Mouse (Mus musculus) splenic B cell, adult 2 months (primary cell): Measurements from ENCODE around the gene Nab2.
A peak's percentile ranks its signal among the peaks of the same experiment; 100 is the strongest.

ENCODE experiments used
- DNase-seq: peaks from one replicate; pipeline ENCODE4 v3.0.0-alpha.2; 2011; ENCODE audit warnings: low read depth, low spot score
- H3K27me3 ChIP-seq: 2 replicates; pipeline ENCODE4 v1.6.1; 2012; ENCODE audit warnings: mild to moderate bottlenecking, low read length, moderate library complexity, mixed read lengths; ENCODE audit not compliant: control insufficient read depth, poor library complexity, insufficient read depth, severe bottlenecking
- H3K36me3 ChIP-seq: 2 replicates; pipeline ENCODE4 v1.6.1; 2012; ENCODE audit warnings: mild to moderate bottlenecking, low read length, moderate library complexity, mixed read lengths; ENCODE audit not compliant: control insufficient read depth, poor library complexity, insufficient read depth, severe bottlenecking

Nab2 gene

DNA sequence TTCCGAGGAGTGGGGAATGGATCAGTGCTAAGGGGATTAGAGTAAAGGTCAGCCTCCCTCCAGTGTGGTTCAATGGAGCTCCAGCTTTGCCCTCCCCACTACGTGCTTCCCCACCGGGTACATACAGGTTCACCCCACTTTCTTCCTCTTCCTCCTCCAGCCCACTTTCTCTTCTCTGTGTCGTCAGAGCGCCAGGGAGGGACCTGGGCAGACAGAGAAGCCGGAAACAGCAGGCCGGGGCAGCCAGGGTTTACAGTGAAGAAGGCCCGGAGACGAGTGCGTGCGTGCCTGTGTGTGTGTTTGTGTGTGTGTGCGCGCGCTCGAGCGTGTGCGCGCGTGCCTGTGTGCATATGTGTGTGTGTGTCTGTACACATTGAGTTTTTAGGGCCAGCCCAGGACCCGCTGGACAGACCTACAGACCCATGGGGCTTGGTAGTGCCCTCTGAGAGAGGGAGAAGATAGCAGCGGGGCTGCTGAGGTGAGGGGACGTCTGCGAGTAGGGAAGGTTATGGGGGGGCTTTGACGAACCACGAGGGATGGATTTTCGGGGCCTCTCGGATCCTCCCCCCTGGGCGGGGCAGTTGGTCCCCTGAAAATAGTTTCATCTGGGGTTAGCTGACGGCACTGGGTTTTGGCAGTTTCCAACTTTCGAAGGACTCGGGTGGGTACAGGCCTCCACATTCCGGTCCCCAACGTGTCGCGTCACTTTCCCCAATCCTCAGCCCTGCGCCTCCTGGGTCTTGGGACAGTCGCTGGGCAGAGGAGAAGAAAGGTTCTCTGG lies 25.4 kb downstream of the Nab2 start, which contains the start of gene Stat6:
TSS of gene Stat6 (plus strand) at position 215 of the 781 bp plus-strand sequence.
- DNase-seq, result peak; percentile 92
- H3K36me3 ChIP-seq, result peaks cover 3% of the 10 kb centered on the region; the same call in 1 of the 2 replicates
- no peaks in the 10 kb centered on the region for H3K27me3 ChIP-seq

DNA sequence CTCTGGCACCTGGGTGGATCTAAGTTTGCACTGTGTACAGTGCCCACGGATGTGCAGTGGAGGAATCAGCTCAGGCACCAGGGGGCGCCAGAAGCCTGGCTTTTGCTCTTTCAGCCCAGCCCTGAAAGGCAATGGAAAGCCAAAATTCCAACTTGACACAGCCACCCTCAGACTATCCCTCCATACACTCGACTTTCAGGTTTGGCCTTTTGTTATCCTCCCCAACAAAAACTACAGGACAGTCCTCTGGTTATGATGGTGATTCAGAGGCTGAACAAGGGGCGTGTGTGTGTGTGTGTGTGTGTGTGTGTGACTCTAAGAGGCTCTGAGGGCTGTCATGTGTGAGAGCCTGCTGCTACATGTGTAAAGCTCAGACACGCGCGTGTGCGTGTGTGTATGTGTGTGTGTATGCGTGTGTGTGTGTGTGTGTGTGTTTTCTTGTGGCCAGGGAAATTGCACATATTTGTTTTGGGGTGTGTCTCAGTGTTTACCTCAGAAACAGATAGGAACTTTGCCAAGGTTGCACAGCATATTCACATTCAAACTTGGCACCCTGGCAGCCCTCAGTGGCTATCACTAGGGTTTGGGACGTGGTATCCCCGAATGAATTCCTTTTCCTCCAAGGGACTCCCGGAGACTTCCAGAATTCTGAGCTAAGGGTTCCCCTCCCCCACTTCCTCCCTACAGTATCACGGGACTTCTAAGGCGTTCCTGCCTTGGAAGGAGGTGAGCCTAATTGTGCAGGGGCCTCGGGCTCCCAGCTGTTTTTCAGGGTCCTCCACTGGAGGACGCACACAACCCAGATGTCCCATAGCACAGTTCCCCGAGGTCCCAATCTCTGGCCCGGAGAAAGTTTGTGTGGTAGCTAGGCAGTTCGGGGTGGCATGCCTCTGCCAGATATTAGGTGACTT lies 26.3 kb downstream of the Nab2 start:
- peaks cover 2% of the 10 kb centered on the region; the same call in 1 of the 2 replicates for H3K36me3 ChIP-seq
- no peaks in the 10 kb centered on the region for H3K27me3 ChIP-seq
- DNase-seq, result peak; percentile 90

DNA sequence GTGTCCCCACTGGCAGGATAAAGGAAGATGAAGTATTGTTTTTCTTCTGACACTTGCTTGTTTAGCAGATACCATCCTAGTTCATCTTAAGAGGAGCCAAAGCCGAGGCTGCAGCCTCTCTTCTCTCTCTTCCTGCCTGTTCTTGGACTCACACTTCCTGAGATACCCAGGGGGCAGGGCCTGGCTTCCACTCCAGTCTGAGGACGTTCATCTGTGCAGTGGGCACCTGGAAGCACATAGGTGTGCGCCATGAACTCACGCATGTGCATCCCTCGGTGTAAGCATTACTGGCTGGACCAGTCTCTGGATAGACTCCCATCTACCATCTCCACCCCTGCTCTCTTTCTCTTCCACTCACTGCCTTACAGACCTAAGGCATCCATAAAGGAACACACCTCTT lies 27.9 kb downstream of the Nab2 start:
- DNase-seq, result no peak
- Histone ChIP-seq H3K27me3 (no peaks in the 10 kb centered on the region), H3K36me3 (no peaks in the 10 kb centered on the region)

GRCm38 (mm10) chr10:127632668-127633271 lies 35.6 kb downstream of the Nab2 start:
- DNase-seq, result no peak
- Histone ChIP-seq H3K27me3 (no peaks in the 10 kb centered on the region), H3K36me3 (no peaks in the 10 kb centered on the region)

- H3K27me3 ChIP-seq, result no peaks in the 10 kb centered on the region
- DNase-seq, result no peak
- no peaks in the 10 kb centered on the region for H3K36me3 ChIP-seq
These were observed 36.8 kb downstream of the Nab2 start for GRCm38 (mm10) chr10:127631261-127632214.

DNA sequence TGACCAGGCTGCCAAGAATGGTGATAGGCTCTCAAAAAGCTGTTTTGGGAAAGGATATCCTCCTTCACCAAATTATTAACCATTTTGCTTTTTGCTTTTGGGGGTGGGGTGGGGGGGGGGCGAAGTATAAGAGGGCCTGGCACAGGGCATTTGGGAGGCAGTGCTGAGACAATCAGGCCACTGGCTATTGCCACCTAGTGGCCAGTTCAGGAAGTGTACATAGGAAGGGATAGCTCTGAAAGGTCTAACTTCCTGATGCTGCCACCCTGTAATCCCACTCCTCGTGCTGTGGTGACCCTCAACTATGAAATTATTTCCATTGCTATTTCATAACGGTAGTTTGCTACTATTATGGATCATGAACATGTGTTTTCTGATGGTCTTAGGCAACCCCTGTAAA lies 41.9 kb downstream of the Nab2 start:
- peak; percentile 65 for DNase-seq
- no peaks in the 10 kb centered on the region for H3K36me3 ChIP-seq

GRCm38 (mm10) chr10:127623439-127624216 lies 44.7 kb downstream of the Nab2 start:
- Histone ChIP-seq H3K27me3 (peaks cover 3% of the 10 kb centered on the region; the same call in 1 of the 2 replicates), H3K36me3 (no peaks in the 10 kb centered on the region)
- no peak for DNase-seq

More for the DNA sequence above, 41.9 kb downstream of the Nab2 start:
- H3K27me3 ChIP-seq, result no peaks in the 10 kb centered on the region

GRCm38 (mm10) chr10:127622661-127623060 lies 45.7 kb downstream of the Nab2 start:
- no peaks in the 10 kb centered on the region for H3K36me3 ChIP-seq
- no peak for DNase-seq
- H3K27me3 ChIP-seq, result peaks cover 3% of the 10 kb centered on the region; the same call in 1 of the 2 replicates

GRCm38 (mm10) chr10:127622057-127622392 lies 46.3 kb downstream of the Nab2 start:
- DNase-seq, result peak; percentile 44
- peaks cover 3% of the 10 kb centered on the region; the same call in 1 of the 2 replicates for H3K27me3 ChIP-seq

GRCm38 (mm10) chr10:127621191-127622056 lies 46.9 kb downstream of the Nab2 start:
- Histone ChIP-seq H3K36me3 (no peaks in the 10 kb centered on the region), H3K27me3 (peaks cover 3% of the 10 kb centered on the region; the same call in 1 of the 2 replicates)
- peak; percentile 43 for DNase-seq

More at GRCm38 (mm10) chr10:127622057-127622392, 46.3 kb downstream of the Nab2 start:
- H3K36me3 ChIP-seq, result no peaks in the 10 kb centered on the region

GRCm38 (mm10) chr10:127620406-127621190 lies 47.8 kb downstream of the Nab2 start, which contains the start of gene Lrp1:
Gene Lrp1 (minus strand): TSS chr10:127621148.
- DNase-seq, result peak; percentile 28
- H3K27me3 ChIP-seq, result peaks cover 3% of the 10 kb centered on the region; the same call in 1 of the 2 replicates
- H3K36me3 ChIP-seq, result no peaks in the 10 kb centered on the region

GRCm38 (mm10) chr10:127619941-127620405 lies 48.4 kb downstream of the Nab2 start:
- DNase-seq, result no peak
- Histone ChIP-seq H3K36me3 (no peaks in the 10 kb centered on the region), H3K27me3 (peaks cover 3% of the 10 kb centered on the region; the same call in 1 of the 2 replicates)
